In genomic region chr9:110228671-110229070, GRCm38 (mm10) we compare ENCODE assay signal across 22 mouse cellular contexts. TPM values are rescaled to one million over a fixed set of nuclear protein-coding genes. Genes with fewer than 3 reads are reported as not detected.
DNase-seq lines count a peak whose midpoint lies in the region; ATAC-seq and TF ChIP-seq lines count a peak whose summit lies in the region.
"Had no signal": no experiment of that assay in that cellular context is flagged by ENCODE, and none has a peak within 500 bp of the region (broad histone marks: within the 10 kb centered on the region; RNA-seq: fewer than 3 reads in every experiment).

No protein-coding gene starts in this region.

- no peak for TF ChIP-seq POLR2A in limb, embryonic 14.5 days (IDR thresholded peaks at IDR 0.05; ENCODE audit: borderline replicate concordance, extremely low read depth, insufficient read depth, insufficient read length)

- H3K4me3 ChIP-seq in heart, embryonic 12.5 days: no peak overlapping the region
- H3K4me3 ChIP-seq in limb, embryonic 14.5 days (replicated peaks; ENCODE audit: low read length): no peak overlapping the region
- no peak overlapping the region for H3K4me3 ChIP-seq in hindbrain, embryonic 13.5 days
- H3K4me3 ChIP-seq: embryonic facial prominence, embryonic 13.5 days; heart, embryonic 13.5 days; midbrain, embryonic 13.5 days had no signal

- no peak overlapping the region for H3K9ac ChIP-seq in heart, embryonic 12.5 days
- no peak overlapping the region for H3K9ac ChIP-seq in limb, embryonic 14.5 days (ENCODE audit: low read depth, low read length, severe bottlenecking)
- H3K9ac ChIP-seq in hindbrain, embryonic 13.5 days: no peak overlapping the region
- H3K9ac ChIP-seq: embryonic facial prominence, embryonic 13.5 days; heart, embryonic 13.5 days; midbrain, embryonic 13.5 days had no signal

- DNase-seq in heart, adult 11 months: peak; percentile 66
- peak; percentile 37 for DNase-seq in urinary bladder, postnatal 25 days (ENCODE audit: low spot score)
- no peak for DNase-seq in urinary bladder, postnatal 10 days (ENCODE audit: low spot score)
- DNase-seq in limb, embryonic 14.5 days (ENCODE audit: low spot score): no peak
- no peak for DNase-seq in layer of hippocampus, adult 8-10 months (ENCODE audit: low spot score in 2 of 2)
- DNase-seq: adrenal gland, adult 2 months; B cell, adult 2 months; cerebellum, adult 9-10 months; gastrocnemius, postnatal 36 days; heart, postnatal 36 days; kidney, adult 11 months; liver; right cerebral cortex, postnatal 14 days; spleen, adult 18-20 months; thymus, postnatal 4 days had no signal

- no peak overlapping the region for H3K27ac ChIP-seq in heart, embryonic 12.5 days (ENCODE audit: poor library complexity, severe bottlenecking)
- no peak overlapping the region for H3K27ac ChIP-seq in limb, embryonic 14.5 days (replicated peaks; ENCODE audit: low read depth, low read length)
- H3K27ac ChIP-seq in hindbrain, embryonic 13.5 days: no peak overlapping the region
- H3K27ac ChIP-seq: embryonic facial prominence, embryonic 13.5 days had no signal

- H3K36me3 ChIP-seq in heart, embryonic 12.5 days: peaks cover 66% of the 10 kb centered on the region
- H3K36me3 ChIP-seq in limb, embryonic 14.5 days (ENCODE audit: control insufficient read depth, insufficient read depth, low read length): peaks cover 75% of the 10 kb centered on the region
- peaks cover 86% of the 10 kb centered on the region for H3K36me3 ChIP-seq in hindbrain, embryonic 13.5 days

- H3K9me3 ChIP-seq in heart, embryonic 12.5 days (replicated peaks): no peaks in the 10 kb centered on the region
- H3K9me3 ChIP-seq in limb, embryonic 14.5 days (ENCODE audit: control insufficient read depth, low read length): no peaks in the 10 kb centered on the region
- H3K9me3 ChIP-seq in hindbrain, embryonic 13.5 days: no peaks in the 10 kb centered on the region
- H3K9me3 ChIP-seq: embryonic facial prominence, embryonic 13.5 days; heart, embryonic 13.5 days; midbrain, embryonic 13.5 days had no signal

- H3K4me2 ChIP-seq in heart, embryonic 12.5 days: no peak overlapping the region
- H3K4me2 ChIP-seq in limb, embryonic 14.5 days (replicated peaks; ENCODE audit: low read depth, low read length, severe bottlenecking): no peak overlapping the region
- H3K4me2 ChIP-seq in hindbrain, embryonic 13.5 days: no peak overlapping the region
- H3K4me2 ChIP-seq: embryonic facial prominence, embryonic 13.5 days; heart, embryonic 13.5 days; midbrain, embryonic 13.5 days had no signal

- H3K4me1 ChIP-seq in heart, embryonic 12.5 days (replicated peaks): peaks cover 4% of the 10 kb centered on the region; the same call in 1 of the 2 replicates
- no peaks in the 10 kb centered on the region for H3K4me1 ChIP-seq in limb, embryonic 14.5 days (ENCODE audit: control insufficient read depth, insufficient read depth, low read length)
- H3K4me1 ChIP-seq in hindbrain, embryonic 13.5 days (replicated peaks): no peaks in the 10 kb centered on the region
- H3K4me1 ChIP-seq: embryonic facial prominence, embryonic 13.5 days; heart, embryonic 13.5 days; midbrain, embryonic 13.5 days had no signal

- no peaks in the 10 kb centered on the region for H3K27me3 ChIP-seq in heart, embryonic 12.5 days (replicated peaks)
- H3K27me3 ChIP-seq in limb, embryonic 14.5 days (ENCODE audit: control insufficient read depth, insufficient read depth, low read length): no peaks in the 10 kb centered on the region
- H3K27me3 ChIP-seq in hindbrain, embryonic 13.5 days: no peaks in the 10 kb centered on the region
- H3K27me3 ChIP-seq: embryonic facial prominence, embryonic 13.5 days; heart, embryonic 13.5 days; midbrain, embryonic 13.5 days had no signal

- ATAC-seq in heart, embryonic 12.5 days (ENCODE audit: insufficient number of reproducible peaks, low FRiP score): no peak
- ATAC-seq in limb, embryonic 14.5 days (ENCODE audit: low FRiP score, low read depth): peak; percentile 41; the same call in 1 of the 2 replicates
- no peak for ATAC-seq in hindbrain, embryonic 13.5 days (ENCODE audit: low FRiP score)
- ATAC-seq: forebrain, embryonic 16.5 days; hindbrain, embryonic 16.5 days; midbrain, embryonic 13.5 days had no signal

- 87% methylated on average over 6 of the region's 6 CpGs for WGBS in heart, embryonic 12.5 days
- 46% methylated on average over 6 of the region's 6 CpGs for WGBS in limb, embryonic 14.5 days
- 91% methylated on average over 6 of the region's 6 CpGs for WGBS in hindbrain, embryonic 13.5 days

RNA-seq across cellular contexts. Expression of gene Cspg5, which starts 14.9 kb away (rescaled TPM):
- 1.9 and 2.1 TPM in 2 replicates for polyA plus RNA-seq in heart, embryonic 12.5 days (2016; fragmentation: Nextera tagmentation; extraction: Ambion mirVana)
- polyA plus RNA-seq in limb, embryonic 14.5 days (2012; rRNA removed): 10.0 and 11.0 TPM in 2 replicates
- 6.4 and 7.6 TPM in 2 replicates for polyA plus RNA-seq in limb, embryonic 14.5 days (2014; fragmentation: Nextera tagmentation; extraction: Ambion mirVana)
- total RNA-seq in layer of hippocampus, adult 8-10 months (2022): 100 to 1,000 TPM; 256 to 334 (median 299) TPM
- 71.6 and 72.6 TPM in 2 replicates for polyA plus RNA-seq in hindbrain, embryonic 13.5 days (2015; fragmentation: Nextera tagmentation; extraction: Ambion mirVana)

Comparison
In these comparisons a context has a peak if more than half of its experiments do, and no peak if none do; other contexts are left out.
1. DNase-seq: peak in heart, adult 11 months (single experiment) and urinary bladder, postnatal 25 days (single experiment); none in urinary bladder, postnatal 10 days (single experiment), limb, embryonic 14.5 days (single experiment) and layer of hippocampus, adult 8-10 months (0 of 2).